In the genomic region with DNA sequence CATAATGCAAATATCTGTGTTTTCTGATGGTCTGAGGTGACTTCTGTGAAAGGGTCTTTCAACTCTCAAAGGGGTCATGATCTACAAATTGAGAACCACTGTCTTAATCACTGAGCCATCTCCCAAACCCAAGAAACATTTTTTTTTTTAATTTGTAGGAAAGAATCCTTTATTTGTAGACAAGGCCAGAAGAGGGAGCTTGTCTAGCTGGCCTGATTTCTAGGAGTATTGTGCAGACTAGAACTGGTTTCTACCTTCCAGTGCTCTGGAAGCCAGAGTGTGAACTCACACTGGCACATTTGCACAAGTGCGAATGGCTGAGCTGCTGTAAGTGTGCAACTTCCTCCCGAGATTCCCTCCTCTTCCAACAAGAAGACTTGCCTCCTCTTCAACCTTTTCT, we compare ENCODE assay signal across 21 mouse cellular contexts.
DNase-seq lines count a peak whose midpoint lies in the region; ATAC-seq and TF ChIP-seq lines count a peak whose summit lies in the region.
"Had no signal": no experiment of that assay in that cellular context is flagged by ENCODE, and none has a peak within 500 bp of the region (broad histone marks: within the 10 kb centered on the region; RNA-seq: fewer than 3 reads in every experiment).

No protein-coding gene starts in this region.

- H3K79me2 ChIP-seq in heart, adult 2 months (replicated peaks; ENCODE audit: control insufficient read depth, insufficient read depth, low read length): no peaks in the 10 kb centered on the region

- no peak for TF ChIP-seq POLR2A in heart, adult 2 months (IDR thresholded peaks at IDR 0.05; ENCODE audit: insufficient read depth, low read depth, low read length)

- H3K9ac ChIP-seq in heart, adult 2 months (ENCODE audit: low read depth, low read length): no peak overlapping the region
- no peak overlapping the region for H3K9ac ChIP-seq in midbrain, postnatal 0 days (replicated peaks; ENCODE audit: low read length, poor library complexity, severe bottlenecking)
- H3K9ac ChIP-seq in midbrain, embryonic 16.5 days (ENCODE audit: low read depth, low read length): no peak overlapping the region
- H3K9ac ChIP-seq in liver, embryonic 11.5 days (ENCODE audit: low read depth, low read length): no peak overlapping the region
- H3K9ac ChIP-seq: embryonic facial prominence, embryonic 12.5 days; forebrain, embryonic 12.5 days; hindbrain, embryonic 13.5 days had no signal

- no peak overlapping the region for H3K27ac ChIP-seq in heart, adult 2 months
- no peak overlapping the region for H3K27ac ChIP-seq in layer of hippocampus, adult 2 months
- no peak overlapping the region for H3K27ac ChIP-seq in midbrain, postnatal 0 days (ENCODE audit: low read depth, low read length)
- H3K27ac ChIP-seq in midbrain, embryonic 16.5 days (ENCODE audit: low read length): no peak overlapping the region
- no peak overlapping the region for H3K27ac ChIP-seq in liver, embryonic 11.5 days (ENCODE audit: low read depth, low read length)
- H3K27ac ChIP-seq: embryonic facial prominence, embryonic 12.5 days; forebrain, embryonic 12.5 days; gastrocnemius, adult 2 months; heart, embryonic 10.5 days; hindbrain, embryonic 13.5 days had no signal

- ATAC-seq in midbrain, postnatal 0 days (ENCODE audit: low FRiP score): no peak
- ATAC-seq in midbrain, embryonic 16.5 days: no peak
- ATAC-seq in liver, embryonic 11.5 days (replicated peaks; ENCODE audit: low FRiP score): no peak
- ATAC-seq: forebrain, embryonic 16.5 days had no signal

- 0 out of 2 replicates have a peak, but pooled peaks have one; percentile 14 for TF ChIP-seq CTCF in heart, adult 2 months (IDR thresholded peaks at IDR 0.05)
- peak; percentile 67 for TF ChIP-seq CTCF in layer of hippocampus, adult 2 months (conservative IDR thresholded peaks at IDR 0.05)
- TF ChIP-seq CTCF in midbrain, postnatal 0 days (IDR thresholded peaks at IDR 0.05): peak; percentile 51

- H3K4me2 ChIP-seq in midbrain, postnatal 0 days (ENCODE audit: low read depth, low read length, poor library complexity, severe bottlenecking): no peak overlapping the region
- no peak overlapping the region for H3K4me2 ChIP-seq in midbrain, embryonic 16.5 days (ENCODE audit: low read length)
- H3K4me2 ChIP-seq in liver, embryonic 11.5 days: no peak overlapping the region
- H3K4me2 ChIP-seq: embryonic facial prominence, embryonic 12.5 days; forebrain, embryonic 12.5 days; hindbrain, embryonic 13.5 days had no signal

- H3K9me3 ChIP-seq in midbrain, postnatal 0 days (ENCODE audit: low read length): no peaks in the 10 kb centered on the region
- no peaks in the 10 kb centered on the region for H3K9me3 ChIP-seq in midbrain, embryonic 16.5 days (replicated peaks; ENCODE audit: control insufficient read depth, low read length, poor library complexity, severe bottlenecking)
- no peaks in the 10 kb centered on the region for H3K9me3 ChIP-seq in liver, embryonic 11.5 days (ENCODE audit: control insufficient read depth, low read length)
- H3K9me3 ChIP-seq: embryonic facial prominence, embryonic 12.5 days; forebrain, embryonic 12.5 days; heart, embryonic 10.5 days; hindbrain, embryonic 13.5 days had no signal

- no peak for DNase-seq in heart, adult 2 months
- DNase-seq in heart, adult 11 months: no peak
- DNase-seq in layer of hippocampus, adult 2 months (ENCODE audit: low spot score in 2 of 2): no peak
- DNase-seq in layer of hippocampus, postnatal 14 days (ENCODE audit: low spot score in 2 of 2): no peak
- DNase-seq in midbrain, postnatal 0 days (ENCODE audit: low spot score): no peak
- DNase-seq in B cell, adult 2 months: no peak
- DNase-seq in liver, embryonic 11.5 days (ENCODE audit: low spot score): no peak
- DNase-seq: adrenal gland, postnatal 10 days; cerebellum, adult 11-12 months; cerebellum, adult 9-10 months; cerebellum, postnatal 25 days; gastrocnemius, adult 2 months; gastrocnemius, postnatal 25 days; heart, postnatal 10 days; heart, postnatal 4 days had no signal

- H3K4me1 ChIP-seq in heart, adult 2 months (ENCODE audit: control insufficient read depth, insufficient read depth, low read length): no peaks in the 10 kb centered on the region
- H3K4me1 ChIP-seq in midbrain, postnatal 0 days (ENCODE audit: insufficient read depth, low read length): no peaks in the 10 kb centered on the region
- no peaks in the 10 kb centered on the region for H3K4me1 ChIP-seq in midbrain, embryonic 16.5 days (ENCODE audit: control insufficient read depth, insufficient read depth, low read length)
- no peaks in the 10 kb centered on the region for H3K4me1 ChIP-seq in liver, embryonic 11.5 days (replicated peaks; ENCODE audit: control insufficient read depth, insufficient read depth, low read length)
- H3K4me1 ChIP-seq: embryonic facial prominence, embryonic 12.5 days; forebrain, embryonic 12.5 days; heart, embryonic 10.5 days; hindbrain, embryonic 13.5 days had no signal

- intact Hi-C loops in heart, adult 2 months (cut with DNase I): no loop called here

- no peak for TF ChIP-seq EP300 in heart, adult 2 months (IDR thresholded peaks at IDR 0.05; ENCODE audit: insufficient read depth, low read depth, low read length)

- no peaks in the 10 kb centered on the region for H3K27me3 ChIP-seq in heart, adult 2 months (ENCODE audit: control insufficient read depth, insufficient read depth, low read length)
- H3K27me3 ChIP-seq in midbrain, postnatal 0 days (ENCODE audit: insufficient read depth, low read length): no peaks in the 10 kb centered on the region
- no peaks in the 10 kb centered on the region for H3K27me3 ChIP-seq in midbrain, embryonic 16.5 days (ENCODE audit: control insufficient read depth, insufficient read depth, low read depth, low read length)
- H3K27me3 ChIP-seq in liver, embryonic 11.5 days (replicated peaks; ENCODE audit: control insufficient read depth, insufficient read depth, low read length): no peaks in the 10 kb centered on the region
- H3K27me3 ChIP-seq: embryonic facial prominence, embryonic 12.5 days; forebrain, embryonic 12.5 days; hindbrain, embryonic 13.5 days had no signal

- no peaks in the 10 kb centered on the region for H3K36me3 ChIP-seq in heart, adult 2 months (ENCODE audit: control insufficient read depth, insufficient read depth, low read length)
- H3K36me3 ChIP-seq in midbrain, postnatal 0 days (ENCODE audit: insufficient read depth, low read length): no peaks in the 10 kb centered on the region
- no peaks in the 10 kb centered on the region for H3K36me3 ChIP-seq in midbrain, embryonic 16.5 days (ENCODE audit: control insufficient read depth, insufficient read depth, low read length)
- H3K36me3 ChIP-seq in liver, embryonic 11.5 days (ENCODE audit: control insufficient read depth, insufficient read depth, low read length): no peaks in the 10 kb centered on the region
- H3K36me3 ChIP-seq: embryonic facial prominence, embryonic 12.5 days; forebrain, embryonic 12.5 days; heart, embryonic 10.5 days; hindbrain, embryonic 13.5 days had no signal

- 54% methylated on average over 2 of the region's 2 CpGs for WGBS in heart, adult 2 months
- WGBS in midbrain, postnatal 0 days: 82% methylated on average over 2 of the region's 2 CpGs
- 79% methylated on average over 2 of the region's 2 CpGs for WGBS in midbrain, embryonic 16.5 days
- WGBS in liver, embryonic 11.5 days: 70% methylated on average over 2 of the region's 2 CpGs

- no peak overlapping the region for H3K4me3 ChIP-seq in heart, adult 2 months
- H3K4me3 ChIP-seq in layer of hippocampus, adult 2 months: no peak overlapping the region
- H3K4me3 ChIP-seq in midbrain, postnatal 0 days (ENCODE audit: low read depth, low read length): no peak overlapping the region
- no peak overlapping the region for H3K4me3 ChIP-seq in midbrain, embryonic 16.5 days (ENCODE audit: low read depth, low read length)
- H3K4me3 ChIP-seq in liver, embryonic 11.5 days (ENCODE audit: low read depth, low read length): no peak overlapping the region
- H3K4me3 ChIP-seq: embryonic facial prominence, embryonic 12.5 days; forebrain, embryonic 12.5 days; gastrocnemius, adult 2 months; heart, embryonic 10.5 days; hindbrain, embryonic 13.5 days had no signal

Comparison
In these comparisons a context has a peak if more than half of its experiments do, and no peak if none do; other contexts are left out.
1. CTCF ChIP-seq: peak in every context shown above with its lines; median percentile 67 in layer of hippocampus, adult 2 months; 51 in midbrain, postnatal 0 days; 14 in heart, adult 2 months.